Comparison of ENCODE assay signal across 23 mouse cellular contexts in genomic region chr4:34639745-34640364, GRCm38 (mm10). TPM values are rescaled to one million over a fixed set of nuclear protein-coding genes. Genes with fewer than 3 reads are reported as not detected.
DNase-seq lines count a peak whose midpoint lies in the region; ATAC-seq lines count a peak whose summit lies in the region.
"Had no signal": no experiment of that assay in that cellular context is flagged by ENCODE, and none has a peak within 500 bp of the region (broad histone marks: within the 10 kb centered on the region; RNA-seq: fewer than 3 reads in every experiment).

No protein-coding gene starts in this region.

- 0 out of 2 replicates have a peak, but pooled peaks cover 3% of the 10 kb centered on the region for H3K4me1 ChIP-seq in kidney, embryonic 14.5 days (ENCODE audit: control insufficient read depth, insufficient read depth, low read length)
- no peaks in the 10 kb centered on the region for H3K4me1 ChIP-seq in embryonic facial prominence, embryonic 14.5 days (ENCODE audit: control insufficient read depth, insufficient read depth, low read length)
- H3K4me1 ChIP-seq in limb, embryonic 13.5 days = no peaks in the 10 kb centered on the region
- H3K4me1 ChIP-seq: forebrain, embryonic 12.5 days; heart, embryonic 15.5 days; hindbrain, embryonic 10.5 days; intestine, embryonic 15.5 days had no signal

- no peak overlapping the region for H3K4me3 ChIP-seq in kidney, embryonic 14.5 days (ENCODE audit: low read length)
- H3K4me3 ChIP-seq in embryonic facial prominence, embryonic 14.5 days (ENCODE audit: low read depth, low read length) = no peak overlapping the region
- no peak overlapping the region for H3K4me3 ChIP-seq in limb, embryonic 13.5 days
- H3K4me3 ChIP-seq: forebrain, embryonic 12.5 days; heart, embryonic 15.5 days; hindbrain, embryonic 10.5 days; intestine, embryonic 15.5 days had no signal

- DNase-seq in embryo, embryonic 11 days = peak; percentile 7
- no peak for DNase-seq in embryo, embryonic 10.5 days (ENCODE audit: low spot score)
- DNase-seq in kidney, postnatal 14 days = no peak
- DNase-seq in embryonic facial prominence, embryonic 14.5 days (ENCODE audit: low spot score) = peak; percentile 13
- DNase-seq in ovary, adult 18-20 months (ENCODE audit: low spot score) = no peak
- no peak for DNase-seq in gastrocnemius, postnatal 4 days (ENCODE audit: low spot score in 2 of 2)
- DNase-seq: adrenal gland, adult 2 months; adrenal gland, postnatal 25 days; B cell, adult 2 months; cerebellum, adult 18-20 months; cerebellum, adult 9-11 months; cerebellum, postnatal 36 days; gastrocnemius, postnatal 14 days; heart, postnatal 14 days had no signal

- no peaks in the 10 kb centered on the region for H3K9me3 ChIP-seq in kidney, embryonic 14.5 days (ENCODE audit: control insufficient read depth, low read length)
- H3K9me3 ChIP-seq in embryonic facial prominence, embryonic 14.5 days (ENCODE audit: control insufficient read depth, low read length) = no peaks in the 10 kb centered on the region
- H3K9me3 ChIP-seq in limb, embryonic 13.5 days = no peaks in the 10 kb centered on the region
- H3K9me3 ChIP-seq: forebrain, embryonic 12.5 days; heart, embryonic 15.5 days; hindbrain, embryonic 10.5 days; intestine, embryonic 15.5 days had no signal

- H3K9ac ChIP-seq in kidney, embryonic 14.5 days (ENCODE audit: low read depth, low read length) = no peak overlapping the region
- no peak overlapping the region for H3K9ac ChIP-seq in embryonic facial prominence, embryonic 14.5 days (ENCODE audit: low read depth, low read length)
- no peak overlapping the region for H3K9ac ChIP-seq in limb, embryonic 13.5 days
- H3K9ac ChIP-seq: forebrain, embryonic 12.5 days; heart, embryonic 15.5 days; hindbrain, embryonic 14.5 days; intestine, embryonic 15.5 days had no signal

- H3K4me2 ChIP-seq in kidney, embryonic 14.5 days (replicated peaks; ENCODE audit: low read depth, low read length) = no peak overlapping the region
- no peak overlapping the region for H3K4me2 ChIP-seq in embryonic facial prominence, embryonic 14.5 days (ENCODE audit: low read depth, low read length)
- no peak overlapping the region for H3K4me2 ChIP-seq in limb, embryonic 13.5 days (replicated peaks)
- H3K4me2 ChIP-seq: forebrain, embryonic 12.5 days; heart, embryonic 15.5 days; hindbrain, embryonic 14.5 days; intestine, embryonic 15.5 days had no signal

- H3K27ac ChIP-seq in kidney, embryonic 14.5 days (ENCODE audit: low read depth, low read length) = no peak overlapping the region
- H3K27ac ChIP-seq in embryonic facial prominence, embryonic 14.5 days (replicated peaks; ENCODE audit: low read depth, low read length) = no peak overlapping the region
- peak overlapping the region; percentile 48; the same call in 1 of the 2 replicates for H3K27ac ChIP-seq in limb, embryonic 13.5 days
- H3K27ac ChIP-seq: forebrain, embryonic 12.5 days; heart, embryonic 15.5 days; hindbrain, embryonic 10.5 days; hindbrain, embryonic 14.5 days; intestine, embryonic 15.5 days had no signal

- ATAC-seq in kidney, embryonic 14.5 days (ENCODE audit: low FRiP score, low TSS enrichment) = peak; percentile 62; the same call in 1 of the 2 replicates
- ATAC-seq in embryonic facial prominence, embryonic 14.5 days (ENCODE audit: low read depth) = no peak
- ATAC-seq in limb, embryonic 13.5 days (ENCODE audit: low FRiP score, low read depth) = peak; percentile 71; the same call in 1 of the 2 replicates
- ATAC-seq: forebrain, embryonic 16.5 days; intestine, embryonic 15.5 days; Patski had no signal

- no peaks in the 10 kb centered on the region for H3K27me3 ChIP-seq in kidney, embryonic 14.5 days (ENCODE audit: control insufficient read depth, insufficient read depth, low read length)
- H3K27me3 ChIP-seq in embryonic facial prominence, embryonic 14.5 days (replicated peaks; ENCODE audit: control insufficient read depth, insufficient read depth, low read length) = no peaks in the 10 kb centered on the region
- H3K27me3 ChIP-seq in limb, embryonic 13.5 days = no peaks in the 10 kb centered on the region
- H3K27me3 ChIP-seq: forebrain, embryonic 12.5 days; heart, embryonic 15.5 days; intestine, embryonic 15.5 days; Patski had no signal

- WGBS in kidney, embryonic 14.5 days = 61% methylated on average over 5 of the region's 5 CpGs
- WGBS in embryonic facial prominence, embryonic 14.5 days = 56% methylated on average over 5 of the region's 5 CpGs
- WGBS in limb, embryonic 13.5 days = 50% methylated on average over 5 of the region's 5 CpGs

- H3K36me3 ChIP-seq in kidney, embryonic 14.5 days (ENCODE audit: control insufficient read depth, insufficient read depth, low read length) = peaks cover 20% of the 10 kb centered on the region
- H3K36me3 ChIP-seq in embryonic facial prominence, embryonic 14.5 days (ENCODE audit: control insufficient read depth, insufficient read depth, low read length) = peaks cover 40% of the 10 kb centered on the region
- peaks cover 32% of the 10 kb centered on the region for H3K36me3 ChIP-seq in limb, embryonic 13.5 days

RNA-seq across cellular contexts. Expression of gene Rars2, which starts 25.1 kb away (rescaled TPM):
- 68.9 and 75.5 TPM in 2 replicates for polyA plus RNA-seq in kidney, embryonic 14.5 days (2014; fragmentation: Nextera tagmentation; extraction: Ambion mirVana)
- polyA plus RNA-seq in embryonic facial prominence, embryonic 14.5 days (2014; fragmentation: Nextera tagmentation; extraction: Ambion mirVana) = 48.6 and 57.5 TPM in 2 replicates
- polyA plus RNA-seq in limb, embryonic 13.5 days (2015; fragmentation: Nextera tagmentation; extraction: Ambion mirVana) = 66.0 and 67.5 TPM in 2 replicates
- 10 to 100 TPM; 26.9 to 28.8 TPM for total RNA-seq in gastrocnemius, postnatal 4 days (2021)

RNA-seq across cellular contexts. Expression of gene Orc3, which starts 25.1 kb away (rescaled TPM):
- 80.3 and 111 TPM in 2 replicates for polyA plus RNA-seq in kidney, embryonic 14.5 days (2014; fragmentation: Nextera tagmentation; extraction: Ambion mirVana)
- 82.5 and 94.7 TPM in 2 replicates for polyA plus RNA-seq in embryonic facial prominence, embryonic 14.5 days (2014; fragmentation: Nextera tagmentation; extraction: Ambion mirVana)
- 97.2 and 98.4 TPM in 2 replicates for polyA plus RNA-seq in limb, embryonic 13.5 days (2015; fragmentation: Nextera tagmentation; extraction: Ambion mirVana)
- 10 to 100 TPM; 46.3 to 54.8 TPM for total RNA-seq in gastrocnemius, postnatal 4 days (2021)

RNA-seq across cellular contexts. Expression of gene Slc35a1, which starts 47.4 kb away (rescaled TPM):
- 60.4 and 69.2 TPM in 2 replicates for polyA plus RNA-seq in kidney, embryonic 14.5 days (2014; fragmentation: Nextera tagmentation; extraction: Ambion mirVana)
- 33.8 and 34.3 TPM in 2 replicates for polyA plus RNA-seq in embryonic facial prominence, embryonic 14.5 days (2014; fragmentation: Nextera tagmentation; extraction: Ambion mirVana)
- polyA plus RNA-seq in limb, embryonic 13.5 days (2015; fragmentation: Nextera tagmentation; extraction: Ambion mirVana) = 58.0 and 58.5 TPM in 2 replicates
- total RNA-seq in gastrocnemius, postnatal 4 days (2021) = 10 to 100 TPM; 20.9 to 22.0 TPM

Comparison
In these comparisons a context has a peak if more than half of its experiments do, and no peak if none do; other contexts are left out.
1. DNase-seq: peak in embryo, embryonic 11 days (single experiment) and embryonic facial prominence, embryonic 14.5 days (single experiment); none in embryo, embryonic 10.5 days (single experiment), kidney, postnatal 14 days (single experiment), ovary, adult 18-20 months (single experiment) and gastrocnemius, postnatal 4 days (0 of 2).